Mouse (Mus musculus): ENCODE measurements around the gene Atp7b.

Gene Atp7b

GRCm38 (mm10) chr8:22022244-22022643 is 37.9 kb downstream of the Atp7b start:
- peak in 1 of 2 experiments; percentile 8 for DNase-seq

- DNase-seq = no peak
Observed at GRCm38 (mm10) chr8:22019498-22019897, 40.6 kb downstream of the Atp7b start.

DNA sequence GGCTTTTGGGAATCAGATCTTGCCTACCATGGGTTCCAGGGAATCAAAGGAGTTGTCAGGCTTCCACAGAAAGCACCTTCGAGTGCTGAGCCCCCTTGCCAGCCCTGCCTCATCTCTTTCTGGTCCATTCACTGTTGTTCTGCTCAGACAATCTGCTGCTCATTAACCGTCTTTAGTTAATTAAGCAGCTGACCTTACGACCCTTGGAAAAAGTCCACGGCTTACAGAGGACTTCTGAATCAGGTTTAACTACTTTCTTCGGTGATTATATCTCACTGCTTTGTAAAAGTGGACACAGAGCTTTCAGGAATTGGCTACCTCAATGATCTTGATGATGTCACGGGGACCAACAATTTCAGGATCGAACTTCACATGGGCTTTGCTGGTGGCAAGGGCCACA is 42.4 kb downstream of the Atp7b start:
- DNase-seq = peak in 1 of 2 experiments; percentile 11

- DNase-seq = no peak
Observed at GRCm38 (mm10) chr8:22013034-22013707, 46.9 kb downstream of the Atp7b start.

DNA sequence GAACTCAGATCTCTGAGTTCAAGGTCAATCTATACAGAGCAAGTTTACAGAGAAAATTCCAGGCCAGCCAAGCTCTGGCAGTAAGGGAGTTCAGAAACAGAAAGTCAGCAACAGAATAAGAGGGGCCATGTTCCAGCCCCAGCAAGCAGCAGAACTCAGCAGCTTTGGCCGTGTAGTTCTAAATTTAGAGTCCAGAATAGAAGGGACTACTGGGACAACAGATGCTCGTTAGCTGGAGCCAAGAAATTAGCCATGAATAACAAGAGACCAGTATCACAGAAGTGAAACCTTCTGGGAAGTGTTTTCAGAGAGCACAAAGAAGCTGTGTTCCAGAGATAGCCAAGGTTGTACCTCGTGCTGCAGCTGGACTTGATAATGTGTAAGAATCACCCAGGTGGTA is 50.7 kb downstream of the Atp7b start:
- DNase-seq = no peak

- no peak for DNase-seq
Observed at GRCm38 (mm10) chr8:22006423-22006822, 53.7 kb downstream of the Atp7b start.

DNA sequence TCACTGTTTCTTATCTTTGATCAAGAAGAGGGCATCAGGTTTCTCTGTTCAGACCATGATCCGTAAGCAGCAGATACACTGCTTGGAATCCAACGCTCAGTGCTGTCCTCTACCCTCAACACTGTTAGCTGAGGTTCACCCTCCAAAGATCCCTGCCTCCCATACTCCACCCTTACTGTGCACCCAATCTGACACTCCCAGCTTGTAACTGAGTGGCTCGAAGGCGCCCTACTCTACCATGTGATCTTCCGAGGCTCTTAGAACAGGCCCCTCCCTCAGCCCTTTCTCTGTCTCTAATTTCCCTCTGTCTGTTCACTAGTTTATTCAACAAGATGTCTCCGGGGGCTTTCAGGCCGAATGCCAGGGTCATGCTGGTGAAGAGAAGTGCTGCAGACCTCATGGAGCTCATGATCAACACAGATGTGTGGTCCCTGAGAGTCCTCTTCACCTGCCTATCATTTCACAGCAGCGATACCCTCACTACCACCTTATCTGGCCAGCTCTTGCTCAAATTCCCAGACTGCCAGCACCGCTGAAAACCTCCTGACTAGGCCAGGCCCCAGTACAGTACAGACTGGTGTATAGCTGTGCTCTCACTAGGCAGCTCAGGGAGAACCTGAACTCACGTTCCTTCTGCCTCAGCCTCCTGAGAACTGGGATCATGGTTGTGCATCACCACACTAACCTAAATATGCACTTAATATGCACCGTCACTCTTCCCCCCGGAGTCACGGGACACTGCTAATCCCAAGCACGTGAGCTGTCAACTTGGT is 55.2 kb downstream of the Atp7b start:
- no peak for DNase-seq

DNA sequence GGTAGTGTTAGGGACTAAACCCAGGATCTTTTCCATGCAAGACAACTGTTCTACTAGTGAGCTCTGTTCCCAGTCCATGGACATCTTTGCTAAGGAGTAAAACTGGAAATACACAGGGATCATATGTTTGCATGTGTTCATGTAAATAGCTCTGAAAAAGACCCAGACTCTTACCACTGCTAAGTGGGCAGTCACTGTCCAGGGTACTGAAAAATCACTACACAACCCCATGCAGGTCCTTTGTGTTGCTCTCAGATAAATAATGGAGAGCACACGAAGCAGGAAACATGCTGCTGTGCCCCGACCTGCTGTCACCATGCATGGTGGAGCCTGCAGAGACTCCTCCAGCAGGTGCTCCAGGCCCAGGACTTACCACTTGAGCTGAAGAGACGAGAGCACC is 64.9 kb downstream of the Atp7b start:
- DNase-seq = peak; percentile 18 to 35

GRCm38 (mm10) chr8:21992184-21992583 is 67.9 kb downstream of the Atp7b start:
- peak; percentile 39 to 53 for DNase-seq

DNA sequence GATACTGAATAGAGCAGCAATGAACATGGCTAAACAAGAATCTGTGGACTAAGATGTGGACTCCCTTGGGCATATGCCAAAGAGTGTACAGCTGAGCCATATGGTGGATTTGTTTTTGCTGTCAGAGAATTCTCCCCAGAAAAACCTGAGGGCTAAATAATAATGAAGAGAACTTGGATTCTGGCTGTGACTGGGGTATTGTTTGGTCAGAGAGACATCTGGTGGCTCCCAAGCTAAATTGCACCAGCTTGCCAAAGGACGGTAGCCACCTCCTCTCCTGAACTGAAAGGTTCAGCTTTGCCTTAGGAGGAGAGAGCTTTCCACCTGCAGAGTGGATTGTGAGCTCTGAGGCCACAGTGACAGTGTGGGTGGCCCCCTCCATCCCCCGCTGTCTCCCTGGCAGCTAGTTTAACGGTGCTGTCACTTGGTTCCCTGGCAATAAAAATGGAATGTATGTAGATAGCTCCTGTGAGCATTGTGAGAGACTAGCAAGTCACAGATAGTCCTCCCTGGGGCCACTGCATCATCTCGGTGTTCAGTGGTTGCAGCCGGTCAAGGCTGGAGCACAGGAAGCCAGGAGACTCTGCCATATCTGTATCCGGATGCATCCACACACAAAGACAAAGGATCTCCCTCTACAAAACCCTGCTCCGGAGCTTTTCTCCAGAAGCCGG is 78.3 kb downstream of the Atp7b start:
- peak in 1 of 2 experiments; percentile 9 for DNase-seq

GRCm38 (mm10) chr8:21978193-21978592 is 81.9 kb downstream of the Atp7b start:
- no peak for DNase-seq

GRCm38 (mm10) chr8:21969475-21969874 is 90.6 kb downstream of the Atp7b start, which contains the start of gene Ccdc70:
Gene Ccdc70, plus strand, starts transcription at chr8:21969775.
- DNase-seq = no peak

DNA sequence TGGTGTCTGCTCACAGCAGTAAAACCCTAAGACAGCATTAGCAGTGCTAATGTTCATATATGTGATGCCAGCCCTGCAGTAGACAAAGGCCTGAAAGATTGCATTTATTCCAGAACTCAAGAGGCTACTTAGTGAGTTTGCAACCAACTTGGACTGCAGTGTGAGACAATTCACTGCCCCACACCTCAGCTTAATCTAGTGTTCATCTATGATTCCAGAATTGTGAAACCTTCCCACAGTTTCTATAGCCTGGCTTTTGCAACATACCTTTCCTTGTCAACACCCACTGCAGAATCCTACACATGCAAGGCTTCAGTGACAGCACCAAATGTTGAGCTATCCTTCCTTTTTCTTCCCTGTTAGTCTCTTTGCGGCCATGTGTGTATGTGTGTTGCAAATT is 93.5 kb downstream of the Atp7b start:
- no peak for DNase-seq

GRCm38 (mm10) chr8:21958414-21958813 is 101.7 kb downstream of the Atp7b start, which contains the start of gene Fam90a1a:
Gene Fam90a1a, plus strand, starts transcription at chr8:21958714.
- no peak for DNase-seq

DNA sequence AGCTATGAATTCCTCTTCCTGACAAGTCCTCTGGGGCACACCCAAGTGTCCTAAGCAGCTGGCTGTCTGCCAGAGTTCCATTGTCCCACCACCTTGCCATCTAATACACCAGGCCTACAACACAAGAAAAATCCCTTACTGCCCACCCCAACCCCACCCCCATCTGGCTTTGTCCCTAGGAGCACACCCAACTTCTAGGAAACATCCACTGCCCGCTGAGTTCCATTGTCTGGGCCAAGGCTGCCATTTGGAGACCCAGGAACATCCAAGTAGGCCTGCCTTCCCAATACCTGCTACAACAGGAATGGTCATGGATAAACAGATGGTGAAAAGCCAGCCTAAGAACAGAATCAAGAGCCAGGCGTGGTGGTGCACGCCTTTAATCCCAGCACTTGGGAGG is 103.8 kb downstream of the Atp7b start:
- DNase-seq = no peak

DNA sequence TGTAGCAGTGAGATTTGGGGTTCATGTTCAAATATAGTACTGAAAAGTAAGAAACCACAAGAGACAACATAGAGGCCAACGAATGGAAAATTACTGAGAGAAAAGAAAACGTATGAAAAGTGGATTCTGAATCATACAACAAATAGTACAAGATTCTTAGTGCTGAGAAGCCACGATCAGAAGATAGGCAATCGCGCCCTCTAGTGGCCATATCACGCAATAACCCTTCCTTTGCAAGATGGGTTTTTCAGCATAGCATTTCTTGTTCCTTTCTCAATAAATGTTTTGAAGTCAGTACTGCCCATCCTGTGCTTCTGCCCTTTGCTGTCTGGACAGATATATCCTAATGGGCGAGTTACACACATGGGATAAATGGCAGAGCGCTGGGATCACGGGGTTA is 104.8 kb downstream of the Atp7b start:
- DNase-seq = peak; percentile 67 to 68

GRCm38 (mm10) chr8:21947311-21948017 is 112.6 kb downstream of the Atp7b start:
- peak in 1 of 2 experiments; percentile 24 for DNase-seq

GRCm38 (mm10) chr8:21946462-21946861 is 113.6 kb downstream of the Atp7b start, which contains the start of gene Defb13:
Gene Defb13, plus strand, starts transcription at chr8:21946762.
- no peak for DNase-seq
